Mouse (Mus musculus): ENCODE measurements at regions not wholly inside any gene's neighbourhood (a gene's known extent, or its start where the extent isn't known, plus 50 kb on each side); places are given as distances from the start of the nearest gene placed in this dataset.
A peak's percentile ranks its signal among the peaks of the same experiment; 100 is the strongest.
"Not testable (repeated sequence)": the region's sequence is repeated elsewhere in the genome, so short reads cannot be mapped to it uniquely, and the experiment has no call there.

DNA sequence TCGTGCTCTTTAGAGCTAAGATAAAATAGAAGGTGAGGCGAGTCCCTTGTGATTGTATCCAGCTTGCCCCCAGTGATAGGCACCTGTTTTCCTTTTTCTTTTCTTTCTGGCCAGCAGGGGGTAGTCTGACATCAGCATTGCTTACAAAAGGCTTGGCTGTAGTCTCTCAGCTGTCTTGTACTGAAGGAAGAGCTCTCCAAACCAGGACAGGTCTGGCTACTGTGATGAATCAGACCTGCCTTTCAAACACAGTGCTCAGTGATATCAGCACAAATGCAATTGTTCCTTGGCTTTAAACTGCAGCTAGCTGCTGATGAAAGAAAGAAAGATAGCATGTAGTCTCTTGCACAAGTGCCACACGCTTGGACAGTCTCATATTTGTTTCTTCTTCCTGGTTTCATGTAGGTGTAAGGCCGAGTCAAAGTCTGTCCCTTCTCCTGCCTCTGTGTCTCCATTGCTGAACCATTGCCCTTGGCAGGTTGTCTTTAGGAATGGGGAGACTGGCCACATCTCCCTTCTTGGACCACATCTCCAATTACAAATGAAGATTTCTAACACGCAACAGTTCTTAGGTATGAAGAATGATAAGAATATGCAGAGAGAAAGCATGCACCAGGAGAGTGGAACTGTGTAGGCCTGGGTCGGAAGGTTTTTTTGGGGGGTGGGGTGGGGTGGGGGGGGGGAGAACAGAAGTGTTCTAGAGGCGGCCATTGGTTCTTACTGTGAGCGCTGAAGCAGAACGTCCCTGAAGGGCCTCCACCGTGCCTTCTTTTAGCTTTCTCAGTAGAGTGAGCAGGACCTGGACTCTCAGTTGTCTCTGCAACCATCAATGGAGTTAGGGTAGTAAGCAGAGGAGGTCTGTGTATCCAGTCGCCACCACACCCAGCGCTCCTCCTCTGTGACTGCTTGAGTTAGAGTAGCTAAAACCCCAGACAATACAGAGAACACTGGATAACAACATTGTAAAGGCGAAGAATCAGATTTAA, 200.9 kb downstream of the Faxc start:
- peak; percentile 69 for DNase-seq (ENCODE audit: low spot score)

DNA sequence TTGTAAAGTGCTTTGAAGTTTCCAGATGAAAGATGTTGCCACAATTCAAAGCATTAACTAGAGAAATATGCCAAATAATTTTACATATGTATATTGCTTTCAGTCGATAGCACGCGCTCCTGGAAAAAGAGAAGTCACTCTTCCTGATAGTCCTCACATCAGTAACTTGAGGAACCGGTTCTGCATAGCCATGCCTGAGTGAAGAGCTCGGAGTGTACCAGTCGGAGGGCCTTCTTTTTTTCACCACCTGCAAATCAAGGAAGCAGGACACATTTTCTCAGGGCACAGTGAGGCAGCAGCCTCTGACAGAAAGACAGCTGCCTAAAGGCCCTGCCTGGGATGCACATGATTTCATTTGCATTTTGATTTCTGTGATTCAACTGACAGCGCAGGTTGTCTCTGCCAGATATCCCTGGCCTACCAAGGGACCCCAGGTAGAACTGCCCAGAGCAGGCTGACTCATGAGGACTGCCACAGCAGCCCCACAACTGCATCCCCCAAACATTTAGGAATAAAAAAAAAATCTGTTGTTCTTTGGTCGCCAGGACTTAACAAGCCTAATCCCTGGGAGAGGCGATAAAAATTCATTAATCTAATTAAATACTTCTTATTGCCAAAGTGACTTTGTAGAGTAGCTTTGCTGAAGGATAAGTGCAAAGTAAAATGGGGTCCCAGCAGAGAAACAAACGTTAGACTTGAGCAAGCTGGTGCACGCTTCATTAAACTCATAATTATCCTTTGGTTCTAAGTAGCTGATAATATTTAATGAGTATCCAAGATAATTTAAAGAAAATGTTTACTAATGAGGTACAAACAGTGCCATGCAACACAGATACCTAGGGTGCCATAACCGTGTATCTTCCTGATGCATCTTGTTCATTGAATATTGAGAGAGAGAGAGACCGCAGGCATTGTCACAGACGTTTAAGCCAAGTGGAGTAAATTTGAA, 202.7 kb downstream of the Faxc start:
- DNase-seq (ENCODE audit: low spot score): no peak

DNA sequence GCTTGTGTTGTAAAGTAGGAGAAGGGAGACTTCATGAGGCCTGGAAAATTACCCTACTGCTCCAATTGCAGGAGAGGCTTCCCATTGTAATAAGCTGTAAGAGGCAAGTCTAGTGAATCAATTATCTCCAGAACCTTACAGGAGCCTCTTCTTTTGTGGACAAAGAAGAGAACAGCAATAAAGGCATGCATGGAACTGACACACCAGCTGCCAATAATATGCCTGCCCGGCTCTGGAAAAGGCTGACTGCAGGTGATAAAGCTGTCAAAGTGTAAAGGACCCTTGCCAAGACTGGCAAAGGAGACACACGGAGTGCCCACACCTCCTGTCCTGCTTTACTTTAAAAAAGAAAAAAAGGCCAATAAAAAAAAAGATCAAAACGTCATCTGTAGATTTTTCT, 209.0 kb downstream of the Faxc start:
- no peak for DNase-seq (ENCODE audit: low spot score)

DNA sequence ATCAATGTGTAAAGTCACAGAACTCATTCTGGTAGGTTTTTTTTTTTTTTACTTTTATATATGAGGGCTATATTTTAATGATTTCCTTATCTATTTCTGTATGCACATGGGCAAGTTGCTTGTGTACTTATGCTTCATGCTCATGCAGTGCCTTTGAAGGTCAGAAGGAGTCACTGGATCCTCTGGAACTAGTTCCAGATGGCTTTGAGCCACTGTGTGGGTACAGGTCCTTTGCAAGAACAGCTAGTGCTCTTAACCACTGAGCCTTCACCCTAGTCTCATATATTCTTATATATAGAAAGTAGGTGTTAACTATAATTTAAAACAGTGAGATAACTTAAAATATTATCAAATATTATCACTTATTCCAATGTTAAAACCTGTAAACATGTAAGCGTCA, 212.4 kb downstream of the Faxc start:
- no peak for DNase-seq (ENCODE audit: low spot score)

DNA sequence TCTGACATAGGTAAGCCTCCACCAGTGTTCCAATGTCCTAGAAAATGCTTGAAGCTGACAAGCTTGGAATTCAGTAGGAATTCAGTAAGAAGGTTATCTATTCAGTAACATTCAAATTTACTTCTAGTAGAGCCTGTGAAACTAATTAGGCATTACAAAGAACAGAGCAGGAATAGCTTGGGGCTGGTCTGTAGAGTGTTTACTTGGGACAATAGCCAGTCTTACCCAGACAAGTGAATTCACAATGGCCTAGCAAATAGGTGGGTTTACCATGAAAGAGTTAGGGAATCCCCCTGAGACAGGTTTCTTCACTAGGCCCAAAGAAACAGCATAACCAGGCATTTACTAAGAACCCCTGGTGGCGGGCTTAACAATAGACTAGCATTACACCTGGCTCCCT, 212.5 kb upstream of the Fbxl4 start:
- not testable (repeated sequence) for DNase-seq (ENCODE audit: low spot score)

DNA sequence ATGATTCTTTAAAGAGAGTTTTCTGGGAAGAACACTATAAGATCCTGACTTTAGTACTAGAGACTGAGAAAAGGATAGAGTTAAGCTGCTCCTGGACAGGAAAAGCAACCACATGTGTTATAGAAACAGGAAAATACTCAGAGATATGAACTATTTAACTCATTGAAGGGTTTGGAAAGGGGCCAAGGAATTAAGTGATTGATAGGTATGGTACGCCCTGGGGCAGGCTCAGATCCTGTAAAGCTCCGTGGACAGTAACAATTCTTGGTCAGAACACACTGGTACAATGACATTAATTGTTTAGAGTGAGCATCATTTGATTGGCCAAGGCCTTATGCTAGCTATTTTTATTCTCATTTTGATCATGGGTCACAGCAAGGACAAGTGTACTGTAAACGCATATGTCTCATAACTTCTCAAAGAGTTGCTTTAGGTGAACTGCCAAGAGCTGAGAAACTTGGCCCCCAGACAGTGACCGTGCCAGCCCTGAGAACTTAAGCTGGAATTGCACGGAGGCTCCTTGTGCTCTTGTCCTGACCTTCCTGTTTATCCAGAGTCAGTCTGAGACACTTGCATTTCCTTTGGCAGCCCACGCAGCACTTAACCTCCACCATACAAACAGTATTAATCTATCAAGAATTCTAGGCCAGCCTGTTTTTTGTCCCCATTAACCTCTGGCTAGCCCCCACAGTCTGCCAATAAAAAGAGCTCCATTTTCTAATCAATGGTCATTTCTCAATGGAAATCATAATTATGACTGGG, 210.5 kb upstream of the Fbxl4 start:
- DNase-seq (ENCODE audit: low spot score): no peak

DNA sequence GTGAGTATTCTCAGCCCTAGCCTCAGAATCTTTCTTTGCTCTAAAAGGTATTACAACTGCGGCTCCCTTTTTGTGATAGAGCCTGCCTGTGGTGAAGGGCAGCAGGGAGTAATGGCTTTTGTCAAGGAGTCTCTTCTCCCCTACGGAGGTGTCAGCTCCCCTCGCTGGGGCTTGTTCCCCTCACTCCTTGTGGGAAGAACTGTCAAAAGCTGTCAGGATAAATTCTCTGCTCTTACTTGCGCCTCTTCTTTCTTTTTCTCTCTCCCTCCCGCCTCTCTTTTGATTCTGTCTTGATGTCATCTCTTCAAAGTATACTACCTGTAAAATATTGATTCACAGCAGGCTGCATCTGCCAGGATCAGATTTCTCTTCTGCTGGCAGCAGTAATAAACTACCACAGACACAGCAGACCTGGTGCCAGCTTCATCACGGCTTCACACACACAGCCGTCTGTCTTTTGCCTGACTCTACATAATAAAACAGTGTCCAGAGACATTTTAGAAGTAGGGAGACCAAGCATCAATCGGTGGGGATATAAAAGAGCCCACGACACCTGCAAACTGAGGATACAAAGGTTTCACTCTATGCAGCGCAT, 205.3 kb upstream of the Fbxl4 start:
- DNase-seq (ENCODE audit: low spot score): no peak

DNA sequence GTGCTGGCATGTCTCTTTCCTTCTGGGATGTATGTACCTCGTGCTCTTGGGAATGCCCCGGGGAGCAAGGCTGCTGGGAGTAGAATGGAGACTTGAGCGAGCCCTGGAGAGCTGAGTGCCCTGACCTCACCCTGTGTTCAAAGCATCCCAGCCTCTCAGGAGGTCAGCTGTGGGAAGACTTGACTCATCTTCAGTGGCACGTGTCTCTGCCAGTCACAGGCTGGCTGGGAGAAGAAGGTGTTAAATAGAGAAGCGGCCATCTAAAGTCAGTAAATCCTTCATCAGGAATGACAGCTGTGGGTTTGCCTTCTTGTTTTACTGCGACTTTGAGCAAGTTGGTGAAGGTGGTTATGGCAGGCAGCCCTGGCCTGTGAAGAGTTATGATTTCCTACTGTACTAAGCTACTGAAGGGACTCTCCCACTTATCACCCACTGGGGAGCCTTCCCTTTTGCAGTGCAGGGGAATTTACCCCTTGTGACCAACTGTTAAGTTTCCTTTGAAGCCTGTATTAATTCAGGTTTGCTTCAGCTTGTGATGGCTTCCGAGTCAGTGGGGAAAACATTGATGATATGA, 204.3 kb upstream of the Fbxl4 start:
- DNase-seq (ENCODE audit: low spot score): no peak

DNA sequence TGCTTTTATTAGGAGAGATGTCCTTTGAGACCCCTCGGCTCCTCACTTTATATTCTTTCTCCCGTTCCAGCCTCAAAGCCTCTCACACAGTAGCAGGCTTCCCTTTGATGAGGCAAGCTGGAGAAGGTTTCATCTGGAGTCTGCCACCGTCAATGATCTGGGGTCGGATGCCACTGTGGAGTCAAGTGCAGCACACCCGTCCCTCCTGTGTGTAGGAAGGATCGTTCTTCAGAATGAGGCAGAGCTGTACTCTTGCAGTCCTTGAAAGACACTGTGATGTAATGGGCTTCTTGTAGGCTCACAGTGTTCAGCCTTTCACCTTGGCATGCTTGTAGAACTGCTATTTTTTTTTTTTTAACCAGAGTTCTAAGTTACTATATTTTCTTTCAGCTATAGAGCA, 203.7 kb upstream of the Fbxl4 start:
- no peak for DNase-seq (ENCODE audit: low spot score)

DNA sequence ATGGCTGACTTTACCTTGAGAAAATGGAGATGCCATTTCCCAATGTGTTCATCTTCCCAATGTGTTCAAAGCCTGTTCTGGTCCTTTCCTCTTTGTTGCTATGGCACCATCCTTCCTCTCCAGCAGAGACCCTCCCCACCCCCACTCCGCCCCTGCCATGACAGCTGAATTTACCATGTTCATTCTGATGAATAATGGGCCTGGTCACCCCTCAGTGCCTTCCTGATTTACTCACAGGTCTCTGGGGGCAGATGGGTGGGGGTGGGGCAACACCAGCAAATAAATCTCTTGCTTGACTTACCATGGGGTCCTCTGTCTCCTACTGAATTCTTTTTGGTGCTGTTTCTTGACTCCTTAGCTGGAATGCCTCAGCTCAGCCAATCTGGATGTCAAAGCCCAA, 170.9 kb upstream of the Fbxl4 start:
- peak; percentile 5 for DNase-seq (ENCODE audit: low spot score)

DNA sequence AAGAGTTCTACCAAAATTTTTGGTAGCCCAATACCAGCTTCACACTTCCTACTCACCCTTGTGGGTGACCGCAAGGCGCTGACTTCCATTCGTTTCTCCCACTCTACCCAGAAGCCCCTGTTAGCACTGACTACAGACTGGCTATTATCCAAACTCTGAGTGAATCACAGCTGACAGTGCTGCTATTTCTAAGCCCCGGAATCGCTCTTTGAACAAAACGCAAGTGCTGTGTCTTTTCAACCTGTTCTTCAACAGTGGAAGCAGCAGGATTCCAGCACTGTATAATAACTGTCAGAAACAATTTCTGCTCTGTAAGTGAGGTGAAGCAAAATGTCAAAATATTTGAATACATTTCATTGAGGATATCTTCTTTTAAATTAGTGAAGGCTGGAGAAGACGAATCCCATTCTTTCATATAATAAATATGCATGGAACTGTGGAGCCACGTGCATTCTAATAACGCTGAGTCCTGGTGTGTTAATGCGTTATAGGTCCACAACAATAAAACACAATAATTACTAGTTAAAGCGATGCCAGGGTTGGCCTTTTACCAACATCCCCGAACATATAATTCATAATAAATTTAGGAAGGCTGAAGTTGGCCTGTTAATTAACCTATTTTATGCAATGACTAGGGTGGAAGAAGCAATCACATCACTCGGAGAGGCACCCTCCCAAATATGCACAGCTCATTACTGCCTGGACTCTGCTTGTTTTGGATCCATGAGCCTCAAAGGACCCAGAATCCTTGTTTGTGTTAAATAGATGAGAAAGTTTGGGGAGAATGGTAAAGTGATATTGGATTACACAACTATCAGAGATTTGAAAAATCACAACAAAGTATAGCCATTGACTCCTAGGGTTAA, 169.0 kb upstream of the Fbxl4 start:
- peak; percentile 42 for DNase-seq (ENCODE audit: low spot score)

DNA sequence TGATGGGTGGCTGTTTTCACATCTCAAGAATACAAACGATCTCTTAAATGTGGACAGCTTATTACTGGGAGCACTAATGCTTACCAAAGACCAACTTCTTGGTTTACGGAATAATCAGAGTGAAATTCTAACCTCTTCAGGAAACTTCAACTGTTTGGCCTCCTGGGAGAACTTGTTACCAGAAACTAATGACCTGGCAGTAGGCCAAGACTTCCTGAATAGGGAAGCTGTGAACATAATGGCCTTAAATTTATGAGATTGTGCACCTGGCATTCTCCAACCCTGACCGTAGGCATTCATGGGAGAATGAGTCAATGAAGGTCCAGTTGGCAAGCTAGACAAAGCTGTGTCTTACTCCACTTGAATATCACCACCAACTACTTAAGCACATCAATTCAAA, 160.8 kb upstream of the Fbxl4 start:
- DNase-seq (ENCODE audit: low spot score): no peak

DNA sequence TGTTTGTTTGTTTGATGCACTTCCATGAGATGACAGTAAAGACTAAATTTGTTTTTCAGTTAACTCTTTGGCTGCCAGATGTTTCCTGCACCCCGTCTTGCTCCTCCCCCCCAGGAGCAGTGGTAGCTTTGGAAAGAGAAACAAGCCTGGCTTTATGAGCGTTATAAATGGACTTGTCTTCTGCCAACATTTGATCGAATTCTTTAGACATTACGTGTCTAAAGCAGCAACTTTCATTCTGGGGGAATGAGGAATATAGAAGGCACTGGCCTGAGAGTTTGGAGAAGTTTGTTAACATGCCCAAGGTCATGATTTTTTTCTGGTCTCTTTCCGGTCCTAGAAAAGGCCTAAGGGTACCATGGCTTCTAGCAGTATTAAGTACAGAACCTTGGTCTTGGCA, 148.8 kb upstream of the Fbxl4 start:
- DNase-seq (ENCODE audit: low spot score): no peak

DNA sequence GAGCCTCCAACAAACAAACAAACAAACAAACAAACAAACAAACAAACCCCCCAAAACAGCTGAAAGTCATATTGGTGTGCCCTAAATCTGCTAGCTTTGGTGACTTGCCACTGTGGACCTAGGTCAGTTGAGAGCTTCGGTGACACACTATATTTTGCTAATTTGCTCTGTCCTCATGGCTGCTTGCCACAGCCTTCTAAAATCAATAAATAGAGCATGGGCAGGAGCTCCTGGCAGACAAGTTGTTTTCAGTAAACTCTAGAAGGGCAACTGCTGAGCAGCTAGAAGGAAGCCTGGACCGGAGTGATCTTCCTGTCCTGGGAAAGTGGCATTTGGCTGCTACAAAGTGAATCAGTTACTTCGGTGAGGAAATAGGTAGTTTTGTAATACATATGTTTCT, 119.7 kb upstream of the Fbxl4 start:
- DNase-seq (ENCODE audit: low spot score): no peak

DNA sequence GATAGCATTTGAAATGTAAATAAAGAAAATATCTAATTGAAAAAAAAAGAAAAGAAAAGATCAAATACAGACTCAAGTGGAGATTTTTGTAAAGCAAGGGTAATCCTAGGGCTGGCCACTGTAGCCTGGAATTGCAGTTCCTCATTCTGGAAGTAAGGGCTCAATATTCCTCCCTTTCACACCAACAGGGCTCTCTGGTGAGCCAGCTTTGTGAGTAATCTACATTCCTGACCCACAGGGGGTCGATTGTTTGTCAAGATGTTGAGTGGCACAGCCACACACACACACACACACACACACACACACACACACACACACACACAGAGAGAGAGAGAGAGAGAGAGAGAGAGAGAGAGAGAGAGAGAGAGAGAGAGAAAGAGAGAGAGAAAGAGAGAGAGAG, 107.1 kb upstream of the Fbxl4 start:
- DNase-seq (ENCODE audit: low spot score): not testable (repeated sequence)

DNA sequence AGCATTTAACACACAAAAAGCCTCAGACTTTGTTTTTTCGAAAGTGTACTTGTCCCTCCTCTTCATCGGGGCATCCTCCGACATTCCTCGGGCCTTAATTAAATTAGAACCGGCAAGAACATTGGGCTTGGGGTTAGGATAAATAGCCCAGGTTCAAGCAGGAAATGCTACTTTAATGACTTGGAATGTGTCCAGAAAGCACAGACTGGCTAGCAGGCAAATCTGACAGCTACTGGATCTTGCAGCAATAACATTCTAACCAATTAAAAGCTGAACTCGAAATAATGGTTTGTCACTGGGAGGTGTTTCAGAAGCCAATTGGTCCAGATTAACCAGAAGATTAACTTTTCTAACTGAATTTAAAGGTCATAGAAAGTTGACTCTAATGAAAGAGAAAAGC, 93.4 kb upstream of the Fbxl4 start:
- peak; percentile 51 for DNase-seq (ENCODE audit: low spot score)

DNA sequence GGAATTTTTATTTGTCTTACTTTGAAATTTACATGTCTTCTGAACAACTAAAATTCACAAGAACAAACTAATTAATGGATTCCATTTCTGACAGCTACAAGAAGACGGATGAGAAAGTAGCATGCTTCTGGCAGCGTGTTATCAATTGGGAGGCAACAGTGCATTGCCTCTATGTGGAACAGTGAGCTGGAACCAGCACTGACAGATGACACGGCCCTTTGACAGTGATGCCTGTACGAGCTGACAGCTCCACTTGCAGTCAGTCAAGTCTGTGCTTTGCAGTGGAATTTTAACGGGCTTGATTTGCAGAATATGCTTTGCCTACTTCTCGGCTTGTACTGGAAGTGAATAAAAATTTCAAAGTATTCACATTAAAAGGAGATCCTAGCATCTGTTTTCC, 88.3 kb upstream of the Fbxl4 start:
- peak; percentile 6 for DNase-seq (ENCODE audit: low spot score)

DNA sequence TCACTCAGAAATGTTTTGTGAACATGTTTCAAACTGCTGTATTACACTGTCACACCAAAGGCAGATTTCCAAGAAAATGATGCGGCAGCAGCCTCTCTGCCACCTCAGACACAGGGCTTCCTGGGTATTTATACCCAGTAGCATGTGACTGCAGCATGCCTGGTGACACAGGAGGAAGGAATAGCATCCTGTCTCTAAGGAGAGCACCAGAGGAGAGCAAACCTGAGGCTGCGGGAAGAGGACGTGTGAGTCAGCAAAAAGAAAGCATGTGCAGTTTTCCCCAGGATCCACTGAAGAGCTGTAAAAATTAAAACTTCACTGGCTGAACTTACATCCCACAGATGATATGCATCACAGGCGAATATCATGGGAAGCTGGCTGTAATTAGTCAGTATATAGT, 83.2 kb upstream of the Fbxl4 start:
- DNase-seq (ENCODE audit: low spot score): no peak

DNA sequence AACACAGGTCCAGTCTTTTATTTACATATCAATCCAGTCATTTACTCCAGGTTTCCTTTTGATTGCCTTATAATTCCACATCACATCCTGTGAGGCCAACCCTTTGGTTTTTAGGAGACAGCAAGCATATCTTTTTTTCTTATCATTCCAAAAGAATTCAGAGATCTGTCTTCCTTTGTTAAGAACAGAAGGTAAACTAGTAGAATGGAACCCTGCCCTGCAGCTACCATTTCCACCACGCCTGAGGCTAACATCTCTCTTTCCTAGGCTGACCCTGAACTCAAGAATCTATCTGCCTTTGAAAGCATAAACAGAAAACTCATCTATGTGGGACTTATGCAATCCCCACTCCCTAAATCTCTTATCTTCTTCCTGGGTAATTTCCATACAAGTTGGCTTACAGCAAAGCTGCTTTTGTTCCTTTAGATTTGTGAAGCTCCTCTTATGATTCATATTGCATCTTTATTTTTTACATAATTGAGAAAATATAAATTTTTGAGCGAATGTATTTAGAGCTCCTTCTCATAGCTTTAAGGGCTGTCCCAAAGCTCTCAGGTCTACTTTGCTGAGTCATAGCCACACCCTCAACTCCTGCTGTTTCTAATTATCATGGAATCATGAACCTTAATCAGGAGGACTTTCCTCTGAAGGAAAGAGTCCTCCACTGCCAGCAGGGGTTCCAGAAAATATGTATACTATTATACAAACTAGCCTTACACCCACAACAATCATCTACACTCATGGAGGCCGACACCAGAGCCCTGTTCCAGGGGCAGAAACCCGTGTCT, 74.6 kb upstream of the Fbxl4 start:
- no peak for DNase-seq (ENCODE audit: low spot score)

DNA sequence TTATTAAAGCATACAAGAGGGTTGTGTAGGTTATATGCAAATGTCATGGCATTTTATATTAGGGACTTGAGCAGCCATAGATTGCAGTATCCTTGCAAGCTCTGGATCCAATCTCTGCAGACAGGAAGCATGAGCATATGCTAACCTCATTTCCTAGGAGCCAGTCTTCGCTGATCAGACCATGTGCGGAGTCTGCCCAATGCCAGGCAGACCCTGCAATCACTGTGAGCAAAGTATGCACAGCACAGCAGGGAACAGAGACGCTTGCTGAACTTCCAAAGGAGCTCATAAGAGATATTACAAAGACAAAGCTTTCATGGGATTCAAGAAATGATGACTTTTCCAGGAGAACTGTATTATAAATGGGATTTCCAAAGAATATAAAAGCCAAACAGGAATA, 65.2 kb upstream of the Fbxl4 start:
- DNase-seq (ENCODE audit: low spot score): no peak

All from retina, embryonic 14.5 days (tissue).